Mouse (Mus musculus): ENCODE measurements around the gene Rara. TPM values are rescaled to one million over a fixed set of nuclear protein-coding genes. Genes with fewer than 3 reads are reported as not detected.
"Not testable (repeated sequence)": the region's sequence is repeated elsewhere in the genome, so short reads cannot be mapped to it uniquely, and the experiment has no call there.

The Rara gene
- polyA plus RNA-seq, 1 experiment from 2014 or later, result 51.1 TPM

DNA sequence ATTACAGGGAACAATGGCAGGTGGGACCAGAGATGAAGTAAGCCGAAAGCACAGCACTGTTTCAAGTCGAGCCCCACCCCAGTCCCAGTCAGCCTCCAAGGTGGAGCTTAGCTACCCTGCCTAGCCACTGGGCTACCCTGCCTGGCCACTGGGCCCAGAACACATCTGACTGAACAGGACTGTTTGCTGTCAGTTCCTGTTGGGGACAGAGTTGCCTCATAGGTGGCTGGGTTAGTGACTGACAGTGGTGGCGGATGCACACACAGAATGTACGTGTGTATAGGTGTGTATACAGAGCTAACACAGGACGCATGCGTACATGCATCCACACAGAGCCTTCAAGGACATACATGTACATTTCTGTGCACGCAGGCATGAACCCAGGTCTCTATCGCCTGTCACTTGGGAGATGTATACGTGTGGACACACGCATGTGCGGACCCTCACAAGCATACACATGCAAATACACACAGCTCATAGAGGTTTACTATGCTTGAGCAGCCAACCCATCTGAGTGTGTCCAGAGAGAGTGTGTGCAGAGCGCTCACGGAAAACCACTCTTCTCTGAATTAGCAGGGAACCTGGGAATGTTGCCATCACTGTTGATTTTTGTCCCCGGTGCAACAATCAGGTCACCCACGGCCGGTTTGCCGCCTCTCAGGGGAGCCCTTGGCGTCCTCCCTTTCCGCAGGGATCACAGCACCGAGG, 53.8 kb downstream of the Rara start:
- Histone ChIP-seq H3K36me3 (no peaks in the 10 kb centered on the region), H3K4me2 (replicated peaks) (peak overlapping the region; percentile 90), H3K4me1 (peaks cover 35% of the 10 kb centered on the region), H3K9ac (peak overlapping the region; percentile 76), H3K27ac (peak overlapping the region; percentile 77), H3K4me3 (peak overlapping the region; percentile 58), H3K9me3 (no peaks in the 10 kb centered on the region), H3K27me3 (replicated peaks) (0 out of 2 replicates have a peak, but pooled peaks cover 11% of the 10 kb centered on the region)
- ATAC-seq (ENCODE audit: low FRiP score, low read depth), result peak; percentile 41
- WGBS, result 35% methylated on average over 20 of the region's 20 CpGs

- Histone ChIP-seq H3K27ac (peak overlapping the region; percentile 77), H3K4me2 (replicated peaks) (peak overlapping the region; percentile 90), H3K4me1 (peaks cover 35% of the 10 kb centered on the region), H3K27me3 (replicated peaks) (0 out of 2 replicates have a peak, but pooled peaks cover 11% of the 10 kb centered on the region), H3K9me3 (no peaks in the 10 kb centered on the region), H3K4me3 (peak overlapping the region; percentile 58), H3K9ac (peak overlapping the region; percentile 76), H3K36me3 (no peaks in the 10 kb centered on the region)
- peak; percentile 66 for ATAC-seq (ENCODE audit: low FRiP score, low read depth)
- under 1% methylated on average over 94 of the region's 94 CpGs for WGBS
Measured at GRCm38 (mm10) chr11:98981997-98982772, 54.6 kb downstream of the Rara start.

- peak within 1 kb of the TSS; percentile 76 for H3K9ac ChIP-seq
Measured at GRCm38 (mm10) chr11:98982773-98983133, 55.1 kb downstream of the Rara start, which contains the start of gene Gjd3. Gene Gjd3, minus strand, starts transcription at chr11:98983016.

GRCm38 (mm10) chr11:98983551-98983950, 55.9 kb downstream of the Rara start:
- Histone ChIP-seq H3K4me2 (replicated peaks) (peak overlapping the region; percentile 90), H3K4me1 (peaks cover 34% of the 10 kb centered on the region), H3K9me3 (no peaks in the 10 kb centered on the region), H3K27me3 (replicated peaks) (0 out of 2 replicates have a peak, but pooled peaks cover 11% of the 10 kb centered on the region), H3K27ac (no peak overlapping the region), H3K9ac (no peak overlapping the region), H3K4me3 (no peak overlapping the region; the same call in 1 of the 2 replicates), H3K36me3 (no peaks in the 10 kb centered on the region)
- 49% methylated on average over 8 of the region's 8 CpGs for WGBS
- no peak for ATAC-seq (ENCODE audit: low FRiP score, low read depth)

More at GRCm38 (mm10) chr11:98982773-98983133, 55.1 kb downstream of the Rara start, which contains the start of gene Gjd3:
- peak; percentile 15; the same call in 1 of the 2 replicates for ATAC-seq (ENCODE audit: low FRiP score, low read depth)
- Histone ChIP-seq H3K4me2 (replicated peaks) (peak within 1 kb of the TSS; percentile 90), H3K27me3 (replicated peaks) (0 out of 2 replicates have a peak, but pooled peaks cover 11% of the 10 kb centered on the region), H3K36me3 (no peaks in the 10 kb centered on the region), H3K27ac (peak within 1 kb of the TSS; percentile 77), H3K4me3 (peak within 1 kb of the TSS; percentile 58), H3K9me3 (no peaks in the 10 kb centered on the region), H3K4me1 (peaks cover 35% of the 10 kb centered on the region)
- 2% methylated on average over 28 of the region's 28 CpGs for WGBS

- H3K27ac ChIP-seq, result no peak overlapping the region
- ATAC-seq (ENCODE audit: low FRiP score, low read depth), result no peak
- 0 out of 2 replicates have a peak, but pooled peaks cover 11% of the 10 kb centered on the region for H3K27me3 ChIP-seq (replicated peaks)
- no peaks in the 10 kb centered on the region for H3K36me3 ChIP-seq
- no peaks in the 10 kb centered on the region for H3K9me3 ChIP-seq
- H3K4me3 ChIP-seq, result no peak overlapping the region
- no peak overlapping the region for H3K9ac ChIP-seq
- no peak overlapping the region for H3K4me2 ChIP-seq (replicated peaks)
- peaks cover 26% of the 10 kb centered on the region for H3K4me1 ChIP-seq
- 93% methylated on average over 7 of the region's 7 CpGs for WGBS
Measured at GRCm38 (mm10) chr11:98985542-98985941, 57.9 kb downstream of the Rara start.

DNA sequence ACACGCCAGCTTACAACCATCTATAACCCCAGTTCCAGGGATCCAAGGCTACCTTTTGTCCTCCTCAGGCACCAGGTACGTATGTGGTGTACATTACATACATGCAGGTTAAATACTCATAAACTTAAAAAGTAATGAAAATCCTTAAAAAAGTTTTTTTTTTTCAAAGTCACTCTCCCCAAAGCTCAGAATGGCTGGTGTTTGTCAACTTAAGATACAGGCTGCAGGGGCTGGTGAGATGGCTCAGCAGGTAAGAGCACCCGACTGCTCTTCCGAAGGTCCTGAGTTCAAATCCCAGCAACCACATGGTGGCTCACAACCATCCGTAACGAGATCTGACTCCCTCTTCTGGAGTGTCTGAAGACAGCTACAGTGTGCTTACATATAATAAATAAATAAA, 60.6 kb downstream of the Rara start:
- not testable (repeated sequence) for H3K27me3 ChIP-seq (replicated peaks); ATAC-seq (ENCODE audit: low FRiP score, low read depth); H3K9ac ChIP-seq

DNA sequence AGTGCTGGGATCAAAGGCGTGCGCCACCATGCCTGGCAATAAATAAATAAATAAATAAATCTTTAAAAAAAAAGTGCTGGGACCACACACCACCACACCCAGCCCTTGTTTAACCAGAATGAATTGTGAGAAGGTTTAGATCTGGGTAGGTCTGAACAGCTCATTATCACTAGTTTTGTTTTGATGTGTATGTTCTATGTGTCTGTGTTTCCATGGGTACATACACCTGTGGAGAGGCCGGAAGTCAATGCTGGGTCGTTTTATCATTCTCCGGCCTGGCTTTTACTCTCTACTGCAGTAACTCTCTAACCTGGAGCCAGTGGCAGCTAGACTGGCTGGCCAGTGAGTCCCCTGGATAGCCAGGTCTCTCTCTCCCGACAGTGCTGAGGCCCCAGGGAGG, 63.2 kb downstream of the Rara start:
- ATAC-seq (ENCODE audit: low FRiP score, low read depth), result no peak
- H3K4me2 ChIP-seq (replicated peaks), result no peak overlapping the region
- H3K4me3 ChIP-seq, result no peak overlapping the region
- H3K9ac ChIP-seq, result no peak overlapping the region
- no peaks in the 10 kb centered on the region for H3K27me3 ChIP-seq (replicated peaks)
- WGBS, result 83% methylated on average over 6 of the region's 6 CpGs
- H3K4me1 ChIP-seq, result no peaks in the 10 kb centered on the region
- H3K9me3 ChIP-seq, result no peaks in the 10 kb centered on the region
- no peak overlapping the region for H3K27ac ChIP-seq
- peaks cover 34% of the 10 kb centered on the region for H3K36me3 ChIP-seq

More for the DNA sequence above, 60.6 kb downstream of the Rara start:
- not testable (repeated sequence) for H3K4me3 ChIP-seq; H3K9me3 ChIP-seq; H3K27ac ChIP-seq; H3K4me1 ChIP-seq; H3K4me2 ChIP-seq (replicated peaks)
- WGBS, result 96% methylated on average over 6 of the region's 6 CpGs
- H3K36me3 ChIP-seq, result peaks cover 14% of the 10 kb centered on the region; the same call in 1 of the 2 replicates

DNA sequence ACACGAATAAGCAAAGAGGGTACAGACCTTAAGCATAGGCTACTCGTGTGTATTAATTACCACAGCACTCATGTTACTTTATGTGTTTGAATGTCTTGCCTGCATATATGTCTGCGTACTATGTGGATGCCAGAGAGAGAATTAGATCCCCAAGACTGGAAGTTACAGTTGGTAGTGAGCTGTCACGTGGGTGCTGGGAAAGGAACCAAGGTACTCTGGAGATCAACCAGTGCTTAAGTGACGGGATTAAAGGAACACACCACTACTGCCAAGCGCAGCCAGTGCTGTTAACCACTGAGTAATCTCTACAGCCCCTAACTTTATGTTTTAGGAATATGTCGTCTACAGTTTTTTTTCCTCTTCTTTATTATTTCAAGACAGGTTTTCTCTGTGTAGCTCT, 68.4 kb downstream of the Rara start:
- Histone ChIP-seq H3K4me3 (no peak overlapping the region), H3K4me1 (no peaks in the 10 kb centered on the region), H3K9ac (no peak overlapping the region), H3K27me3 (replicated peaks) (no peaks in the 10 kb centered on the region), H3K9me3 (no peaks in the 10 kb centered on the region), H3K36me3 (peaks cover 71% of the 10 kb centered on the region), H3K27ac (no peak overlapping the region), H3K4me2 (replicated peaks) (no peak overlapping the region)
- WGBS, result 96% methylated on average over 7 of the region's 7 CpGs
- no peak for ATAC-seq (ENCODE audit: low FRiP score, low read depth)

GRCm38 (mm10) chr11:98997659-98998058, 70.0 kb downstream of the Rara start:
- no peak overlapping the region for H3K27ac ChIP-seq
- H3K4me1 ChIP-seq, result no peaks in the 10 kb centered on the region
- H3K4me2 ChIP-seq (replicated peaks), result no peak overlapping the region
- 95% methylated on average over 4 of the region's 4 CpGs for WGBS
- no peak overlapping the region for H3K9ac ChIP-seq
- no peak for ATAC-seq (ENCODE audit: low FRiP score, low read depth)
- H3K27me3 ChIP-seq (replicated peaks), result no peaks in the 10 kb centered on the region
- H3K36me3 ChIP-seq, result peaks cover 78% of the 10 kb centered on the region
- no peaks in the 10 kb centered on the region for H3K9me3 ChIP-seq
- no peak overlapping the region for H3K4me3 ChIP-seq

DNA sequence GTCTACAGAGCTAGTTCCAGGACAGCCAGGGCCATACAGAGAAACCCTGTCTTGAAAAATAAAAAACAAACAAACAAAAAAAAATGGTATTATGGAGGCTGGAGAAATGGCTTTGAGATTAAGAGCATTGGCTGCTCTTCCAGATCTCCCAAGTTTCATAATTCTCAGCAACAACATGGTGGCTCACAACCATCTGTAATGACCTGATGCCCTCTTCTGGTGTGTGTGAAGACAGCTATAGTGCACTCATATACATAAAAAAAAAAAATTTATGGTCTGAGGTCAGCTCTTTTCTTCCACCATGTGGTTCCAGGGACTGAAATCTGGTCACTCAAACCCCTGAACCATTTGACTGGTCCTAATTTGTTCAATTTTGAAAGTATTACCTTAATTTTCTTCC, 71.2 kb downstream of the Rara start:
- H3K36me3 ChIP-seq, result peaks cover 75% of the 10 kb centered on the region
- H3K9ac ChIP-seq, result no peak overlapping the region

DNA sequence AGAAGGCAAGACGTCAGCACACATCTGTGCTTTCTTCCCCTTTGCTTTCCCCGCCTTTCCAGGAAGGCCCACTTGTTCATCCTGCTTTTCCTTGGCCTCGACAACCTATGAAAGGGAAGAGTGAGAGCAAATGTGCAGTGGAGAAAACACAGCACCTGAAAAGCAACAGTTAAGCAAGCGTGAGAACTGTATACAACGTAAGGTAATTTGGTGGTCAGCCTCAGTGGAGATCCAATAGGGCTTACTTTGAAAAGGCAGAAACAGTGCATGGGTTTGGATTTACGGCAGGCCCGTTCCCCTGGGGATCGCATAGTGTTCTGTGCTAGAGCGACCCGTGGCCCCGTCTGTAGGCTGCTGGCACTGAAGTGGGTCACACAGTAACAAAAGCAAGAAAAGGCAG, 71.6 kb downstream of the Rara start:
- Histone ChIP-seq H3K27me3 (replicated peaks) (no peaks in the 10 kb centered on the region), H3K27ac (no peak overlapping the region), H3K36me3 (peaks cover 74% of the 10 kb centered on the region), H3K4me2 (replicated peaks) (no peak overlapping the region), H3K9ac (no peak overlapping the region), H3K4me3 (no peak overlapping the region), H3K4me1 (no peaks in the 10 kb centered on the region), H3K9me3 (no peaks in the 10 kb centered on the region)
- 84% methylated on average over 11 of the region's 11 CpGs for WGBS
- no peak for ATAC-seq (ENCODE audit: low FRiP score, low read depth)

More for the DNA sequence above, 71.2 kb downstream of the Rara start:
- no peak overlapping the region for H3K4me3 ChIP-seq
- no peak for ATAC-seq (ENCODE audit: low FRiP score, low read depth)
- H3K27me3 ChIP-seq (replicated peaks), result no peaks in the 10 kb centered on the region
- no peak overlapping the region for H3K27ac ChIP-seq
- H3K4me1 ChIP-seq, result no peaks in the 10 kb centered on the region
- H3K9me3 ChIP-seq, result no peaks in the 10 kb centered on the region
- no peak overlapping the region for H3K4me2 ChIP-seq (replicated peaks)

DNA sequence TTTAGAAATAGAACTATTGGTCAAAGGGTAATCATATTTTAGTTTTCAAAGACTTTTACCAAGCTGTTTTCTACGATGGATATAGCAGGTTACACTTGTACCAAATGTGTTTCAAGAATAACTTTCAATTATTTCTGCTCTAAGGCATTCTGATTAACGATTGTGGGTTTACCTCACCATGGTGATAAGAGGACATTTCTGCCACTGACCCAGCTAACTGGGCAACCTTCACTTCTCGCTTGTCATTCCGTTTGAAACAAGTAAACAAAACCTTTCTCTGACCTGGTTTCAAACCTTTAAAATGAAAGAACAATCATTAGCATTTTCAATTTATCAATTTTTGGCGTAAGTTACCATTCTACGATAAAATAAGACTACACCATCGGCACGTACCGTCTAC, 79.2 kb downstream of the Rara start:
- WGBS, result 94% methylated on average over 9 of the region's 9 CpGs

More for the DNA sequence above, 79.2 kb downstream of the Rara start:
- Histone ChIP-seq H3K4me3 (no peak overlapping the region), H3K27ac (no peak overlapping the region), H3K27me3 (replicated peaks) (no peaks in the 10 kb centered on the region), H3K36me3 (peaks cover 66% of the 10 kb centered on the region), H3K4me1 (no peaks in the 10 kb centered on the region), H3K9ac (no peak overlapping the region), H3K9me3 (no peaks in the 10 kb centered on the region), H3K4me2 (replicated peaks) (no peak overlapping the region)
- ATAC-seq (ENCODE audit: low FRiP score, low read depth), result no peak
